Mouse (Mus musculus) urinary bladder, adult 2 months (tissue): ENCODE data around the gene Ankfn1. TPM values are rescaled to one million over a fixed set of nuclear protein-coding genes. Genes with fewer than 3 reads are reported as not detected.

Source experiments
- DNase-seq: peaks from one replicate; pipeline ENCODE4 v3.0.0; 2022; ENCODE audit warnings: low spot score
- polyA plus RNA-seq: library from polyadenylated mRNA; depleted of rRNA; stranded (reverse); fragments of >200 nt; gene quantifications from 2 replicates; pipeline ENCODE4 v1.2.3, GENCODE M21; 2012

Ankfn1 gene
- polyA plus RNA-seq, 1 experiment, result 27.0 TPM

GRCm38 (mm10) chr11:89579111-89579510, 198.3 kb downstream of the Ankfn1 start:
- no peak for DNase-seq

GRCm38 (mm10) chr11:89574269-89574838, 203.1 kb downstream of the Ankfn1 start:
- no peak for DNase-seq

GRCm38 (mm10) chr11:89569391-89570145, 207.9 kb downstream of the Ankfn1 start:
- DNase-seq, result no peak

- DNase-seq, result no peak
Measured at GRCm38 (mm10) chr11:89568246-89568645, 209.2 kb downstream of the Ankfn1 start.

- no peak for DNase-seq
Measured at GRCm38 (mm10) chr11:89551441-89551840, 226.0 kb downstream of the Ankfn1 start.

- DNase-seq, result no peak
Measured at GRCm38 (mm10) chr11:89550921-89551320, 226.5 kb downstream of the Ankfn1 start.

GRCm38 (mm10) chr11:89548786-89549185, 228.7 kb downstream of the Ankfn1 start:
- DNase-seq, result no peak

GRCm38 (mm10) chr11:89546164-89546563, 231.3 kb downstream of the Ankfn1 start:
- no peak for DNase-seq

- DNase-seq, result no peak
Measured at GRCm38 (mm10) chr11:89544856-89545817, 232.3 kb downstream of the Ankfn1 start.

- no peak for DNase-seq
Measured at GRCm38 (mm10) chr11:89538376-89538775, 239.1 kb downstream of the Ankfn1 start.

- DNase-seq, result no peak
Measured at GRCm38 (mm10) chr11:89527800-89528430, 249.5 kb downstream of the Ankfn1 start.

GRCm38 (mm10) chr11:89515501-89515901, 262.0 kb downstream of the Ankfn1 start:
- DNase-seq, result no peak

GRCm38 (mm10) chr11:89508675-89509324, 268.7 kb downstream of the Ankfn1 start:
- no peak for DNase-seq

- no peak for DNase-seq
Measured at GRCm38 (mm10) chr11:89506595-89507245, 270.7 kb downstream of the Ankfn1 start.

- DNase-seq, result no peak
Measured at GRCm38 (mm10) chr11:89505046-89505445, 272.4 kb downstream of the Ankfn1 start.

GRCm38 (mm10) chr11:89501796-89502195, 275.7 kb downstream of the Ankfn1 start:
- DNase-seq, result no peak

- no peak for DNase-seq
Measured at GRCm38 (mm10) chr11:89500961-89501360, 276.5 kb downstream of the Ankfn1 start.

GRCm38 (mm10) chr11:89481084-89481483, 296.4 kb downstream of the Ankfn1 start:
- DNase-seq, result no peak

GRCm38 (mm10) chr11:89476927-89477326, 300.5 kb downstream of the Ankfn1 start:
- no peak for DNase-seq

GRCm38 (mm10) chr11:89476047-89476446, 301.4 kb downstream of the Ankfn1 start:
- DNase-seq, result no peak

- no peak for DNase-seq
Measured at GRCm38 (mm10) chr11:89472871-89473270, 304.6 kb downstream of the Ankfn1 start.
